Mouse (Mus musculus) ovary, adult 18-20 months (tissue): ENCODE results near the gene 5330417H12Rik.

Source experiments
- DNase-seq: peaks from one replicate; pipeline ENCODE4 v3.0.0; 2022; ENCODE audit warnings: low spot score, mixed read lengths

5330417H12Rik gene

DNA sequence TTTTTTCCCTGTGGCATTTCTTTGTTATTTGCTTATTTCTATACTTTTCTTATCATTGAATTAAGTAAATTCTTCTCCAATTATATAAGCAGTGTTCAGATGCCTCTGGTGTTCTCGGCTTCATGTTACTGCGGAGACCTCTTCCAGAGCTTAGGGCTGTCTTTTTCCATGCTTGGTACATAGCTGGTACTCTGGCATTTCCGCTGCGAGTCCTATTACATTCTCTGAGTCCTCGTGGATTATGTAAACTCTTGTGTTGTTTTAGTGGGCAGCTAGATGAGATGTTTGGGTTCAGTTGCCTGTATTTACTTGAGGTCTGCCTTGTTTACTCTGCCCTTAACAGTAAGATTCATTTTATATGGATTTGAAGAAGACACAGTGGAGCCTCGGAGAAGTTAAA lies 820 bp upstream of the 5330417H12Rik start:
- no peak for DNase-seq

DNA sequence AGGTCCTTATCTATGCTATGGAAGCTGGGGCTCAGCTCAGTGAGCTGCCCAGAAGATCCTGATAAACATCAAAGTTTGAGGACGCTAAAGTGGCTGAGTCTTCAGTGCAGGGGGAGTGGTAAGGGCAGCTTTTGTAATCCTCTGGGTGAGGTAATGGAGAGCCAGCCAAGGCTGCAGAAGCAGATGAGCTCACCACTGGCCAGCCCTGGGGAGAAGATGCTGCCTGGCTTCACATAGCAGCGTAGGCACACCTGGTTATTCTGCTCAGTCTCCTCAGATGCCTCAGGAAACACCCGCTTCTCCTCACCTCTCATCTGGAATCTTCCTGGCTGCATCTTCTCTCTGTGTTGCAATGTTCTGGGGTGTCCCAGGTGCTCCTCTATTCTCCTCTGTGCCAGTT lies 529 bp downstream of the 5330417H12Rik start:
- DNase-seq = no peak

GRCm38 (mm10) chr7:107620137-107620536 lies 4.8 kb downstream of the 5330417H12Rik start:
- no peak for DNase-seq

DNA sequence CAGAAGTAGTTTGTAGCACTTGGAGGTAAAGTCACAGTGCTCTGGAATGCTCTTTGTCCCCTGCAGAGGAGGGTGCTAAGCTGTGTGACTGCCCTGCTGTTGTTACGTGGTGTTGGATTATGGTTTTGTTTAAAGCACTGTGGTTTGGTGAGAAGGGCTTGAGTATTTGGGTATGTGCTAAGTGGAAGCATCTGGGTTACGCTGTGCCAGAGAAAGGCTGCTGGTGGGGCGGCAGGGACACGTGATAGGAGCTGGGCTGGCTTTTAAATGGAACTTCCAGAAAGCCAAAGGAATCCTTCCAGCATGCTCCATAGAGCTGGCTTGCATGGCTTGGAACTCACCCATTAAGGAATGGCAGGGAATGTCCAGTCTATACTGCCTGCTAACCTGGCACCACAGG lies 5.7 kb downstream of the 5330417H12Rik start:
- no peak for DNase-seq

DNA sequence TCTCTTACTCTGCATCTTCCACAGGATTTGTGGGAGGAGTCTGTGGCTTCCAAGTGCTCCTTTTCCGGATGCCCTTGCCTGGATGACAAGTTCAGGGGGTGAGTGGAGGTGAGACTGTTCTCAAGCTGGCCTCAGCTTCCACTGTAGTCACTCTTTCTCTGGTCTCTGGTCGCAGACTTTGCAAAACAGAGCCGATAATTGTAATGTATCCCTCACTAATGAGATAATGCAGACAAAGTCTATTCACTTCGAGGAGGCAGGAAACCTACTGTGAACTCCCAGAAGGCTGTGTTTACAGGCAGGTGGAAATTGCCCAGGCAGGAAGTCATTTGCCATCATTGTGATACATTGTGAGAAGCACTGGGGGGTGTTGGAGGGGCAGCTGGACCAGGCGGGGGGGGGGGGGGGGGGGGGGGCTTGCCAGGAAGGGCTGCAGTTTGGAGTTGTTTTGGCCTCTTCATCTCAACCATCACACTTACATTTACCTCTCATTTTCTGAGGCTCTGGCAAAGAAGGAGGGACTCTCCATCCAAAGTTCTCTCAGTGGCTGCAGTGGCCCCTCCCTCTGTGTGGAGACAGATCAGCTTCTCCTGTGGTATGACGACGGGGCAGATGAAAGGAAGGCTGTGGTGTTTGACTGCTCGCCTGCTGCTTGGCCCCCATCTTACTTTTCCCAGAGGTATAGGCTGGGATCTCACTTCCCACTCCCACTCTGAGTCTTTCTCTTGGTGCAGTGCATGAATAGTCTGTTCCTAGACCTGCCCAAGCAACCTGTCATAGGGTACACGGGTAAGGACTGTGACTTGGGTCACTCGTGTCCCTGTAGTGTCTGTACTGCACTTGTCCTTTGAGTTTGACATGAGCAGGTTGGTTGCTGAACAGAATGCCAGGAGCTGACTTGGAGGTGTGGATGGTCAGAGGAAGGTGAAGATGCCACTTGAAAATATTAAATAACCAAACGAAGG lies 6.7 kb downstream of the 5330417H12Rik start:
- DNase-seq = no peak

DNA sequence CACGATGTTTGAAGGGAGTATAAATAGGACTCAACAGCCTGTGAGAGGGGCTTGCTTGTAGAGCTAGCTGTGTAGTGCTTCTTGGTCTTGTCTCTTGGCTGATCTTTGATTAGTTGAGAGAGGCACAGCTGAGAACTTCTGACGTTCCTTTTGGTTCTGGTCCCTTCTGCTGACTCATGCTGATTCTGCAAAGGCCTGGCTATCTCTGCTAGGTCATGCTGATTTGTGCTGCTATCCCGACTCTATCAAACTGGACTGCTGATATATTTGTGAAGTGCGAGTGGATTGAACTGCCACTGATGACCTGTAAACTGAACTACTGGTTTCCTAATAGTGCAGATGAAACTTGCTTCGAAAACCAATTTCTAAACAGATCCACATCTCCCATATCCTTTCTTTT lies 14.1 kb downstream of the 5330417H12Rik start:
- no peak for DNase-seq

DNA sequence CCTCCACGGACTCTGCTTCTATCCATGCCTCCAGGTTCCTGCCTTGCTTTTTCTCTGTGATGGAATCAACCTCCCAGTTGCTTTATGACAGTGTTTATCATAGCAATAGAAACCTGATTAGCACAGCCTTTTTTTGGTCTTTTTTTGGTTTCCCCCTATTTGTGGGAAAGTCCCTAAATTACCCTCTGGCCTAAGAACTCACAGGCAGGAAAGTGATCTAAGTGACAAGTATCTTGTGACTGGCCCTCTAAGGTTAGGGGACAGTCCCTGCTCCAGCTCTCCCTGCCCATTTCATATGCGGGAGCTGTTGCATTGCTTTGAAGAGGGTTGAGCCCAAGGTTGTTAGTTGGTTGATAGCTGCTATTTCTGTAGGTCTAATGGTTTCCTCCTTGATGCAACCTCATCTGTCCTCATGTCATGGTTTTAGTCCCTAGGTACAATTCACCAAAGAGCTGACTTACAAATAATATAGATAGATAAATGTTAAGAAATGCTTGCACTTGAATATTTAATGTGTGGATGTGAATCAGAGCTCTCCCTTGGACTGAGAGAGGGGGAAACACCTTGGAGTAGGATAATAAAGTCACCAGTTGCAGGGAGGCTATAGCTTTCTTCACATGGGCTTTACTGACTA lies 15.2 kb downstream of the 5330417H12Rik start:
- no peak for DNase-seq

DNA sequence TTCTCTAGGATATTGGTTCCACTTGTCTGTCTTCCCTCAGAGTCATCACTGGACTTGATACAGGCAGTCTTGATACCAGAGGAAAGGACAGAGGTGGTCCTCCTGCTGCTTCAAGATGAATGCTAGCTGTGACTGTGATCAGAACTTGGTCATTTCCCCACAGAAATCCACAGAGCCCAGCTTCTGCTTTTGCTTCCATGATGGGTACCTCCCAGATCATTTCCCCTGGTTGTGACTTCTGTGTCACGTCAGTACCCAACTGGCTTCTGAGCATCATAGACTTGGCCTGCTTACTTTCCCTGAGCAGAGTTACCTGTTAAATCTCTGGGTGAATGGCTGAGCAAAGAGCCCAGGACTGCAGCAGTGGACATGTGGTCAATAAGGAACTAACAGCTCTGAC lies 17.2 kb downstream of the 5330417H12Rik start:
- no peak for DNase-seq

DNA sequence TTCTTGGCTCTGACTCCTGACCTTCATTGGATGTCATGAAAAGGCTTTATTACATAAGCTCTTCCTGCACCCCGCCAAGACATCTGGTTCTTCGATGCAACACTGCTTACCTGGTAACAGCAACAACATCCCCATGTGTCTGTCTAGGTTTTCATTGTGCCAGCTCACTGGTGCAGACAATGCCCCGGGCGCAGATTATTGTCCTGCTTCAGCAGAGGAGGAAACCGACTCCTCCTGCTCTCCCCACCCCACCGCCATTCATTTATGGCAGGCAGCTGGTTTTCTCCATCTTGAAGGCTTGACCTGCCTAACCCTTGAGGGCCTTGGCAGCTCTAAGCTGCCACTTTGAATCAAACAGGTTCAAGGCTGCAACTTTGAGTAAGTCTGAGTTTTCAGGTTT lies 22.0 kb downstream of the 5330417H12Rik start:
- no peak for DNase-seq

- no peak for DNase-seq
Observed at GRCm38 (mm10) chr7:107602505-107602904, 22.5 kb downstream of the 5330417H12Rik start.

- DNase-seq = no peak
Observed at GRCm38 (mm10) chr7:107600651-107601050, 24.3 kb downstream of the 5330417H12Rik start.

- DNase-seq = no peak
Observed at GRCm38 (mm10) chr7:107597956-107598355, 27.0 kb downstream of the 5330417H12Rik start.

- DNase-seq = no peak
Observed at GRCm38 (mm10) chr7:107596753-107597152, 28.2 kb downstream of the 5330417H12Rik start.

GRCm38 (mm10) chr7:107595426-107595825 lies 29.5 kb downstream of the 5330417H12Rik start:
- DNase-seq = no peak

GRCm38 (mm10) chr7:107594857-107595402 lies 30.0 kb downstream of the 5330417H12Rik start, which contains the start of gene Ppfibp2:
Gene Ppfibp2 (plus strand): TSS chr7:107595207.
- peak; percentile 92 for DNase-seq

DNA sequence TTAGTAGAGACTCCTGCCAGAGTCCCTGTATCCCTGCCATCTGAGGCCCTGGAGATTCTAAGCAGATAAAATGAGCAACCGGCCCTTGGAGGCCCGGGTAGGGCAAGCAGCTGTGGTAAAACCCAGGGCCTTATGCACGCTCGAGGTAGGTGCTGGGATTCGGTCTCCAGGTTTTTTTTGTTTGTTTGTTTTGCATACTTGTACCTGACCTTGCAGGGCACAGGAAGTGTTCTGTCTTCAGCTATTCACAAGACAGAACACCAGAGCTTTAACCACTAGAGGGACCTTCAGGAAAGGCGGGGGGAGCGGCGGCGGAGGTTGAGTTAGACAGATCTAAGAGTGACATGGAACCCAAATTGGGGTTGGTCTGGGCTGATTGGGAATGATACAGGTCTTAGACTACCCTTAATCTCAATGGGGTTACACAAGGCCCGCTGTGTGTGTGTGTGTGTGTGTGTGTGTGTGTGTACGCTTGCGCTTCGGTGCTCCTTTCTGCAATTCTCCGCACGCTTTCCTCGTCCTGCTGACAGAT lies 30.6 kb downstream of the 5330417H12Rik start:
- DNase-seq = peak; percentile 20

GRCm38 (mm10) chr7:107593904-107594303 lies 31.1 kb downstream of the 5330417H12Rik start:
- no peak for DNase-seq

DNA sequence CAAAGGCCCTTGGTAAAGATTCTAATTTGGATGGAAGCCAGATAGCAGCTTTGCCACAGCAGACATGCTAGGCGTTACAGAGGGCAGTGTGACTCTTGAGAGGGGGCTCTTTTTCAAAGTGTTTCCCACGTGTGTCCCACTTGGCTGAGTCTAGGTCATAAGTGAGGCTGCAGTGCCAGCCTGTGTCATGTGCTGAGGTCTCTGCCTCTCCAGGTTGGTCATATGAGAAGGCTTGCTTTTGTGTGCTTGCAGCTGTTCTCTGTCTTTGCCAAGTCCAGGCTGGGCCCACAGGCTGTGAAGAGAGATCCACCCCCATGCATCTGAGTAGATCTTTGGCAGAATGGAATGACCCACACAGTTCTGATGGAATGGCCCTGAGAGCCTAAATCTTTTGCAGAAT lies 32.3 kb downstream of the 5330417H12Rik start:
- no peak for DNase-seq

DNA sequence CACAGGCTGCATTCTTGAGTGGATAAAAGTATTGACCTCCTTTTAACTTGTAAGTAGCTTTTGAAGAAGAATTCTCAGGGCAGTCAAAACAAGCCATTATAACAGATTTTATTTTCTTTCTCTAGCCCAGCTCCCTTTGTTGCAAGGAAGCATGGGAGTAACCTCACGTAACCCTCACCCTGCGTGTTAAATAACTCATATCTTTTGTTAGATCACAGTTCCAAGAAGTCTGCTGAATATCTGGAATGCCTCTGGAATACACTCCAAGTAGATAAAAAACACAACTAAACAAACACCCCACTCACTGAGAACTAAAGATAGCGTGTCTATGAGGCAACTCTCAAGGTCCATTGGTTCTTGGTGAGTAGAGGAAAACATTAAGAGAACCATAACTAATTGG lies 50.7 kb downstream of the 5330417H12Rik start:
- DNase-seq = no peak
